Comparison of ENCODE assay signal across 9 mouse cellular contexts in the genomic region with DNA sequence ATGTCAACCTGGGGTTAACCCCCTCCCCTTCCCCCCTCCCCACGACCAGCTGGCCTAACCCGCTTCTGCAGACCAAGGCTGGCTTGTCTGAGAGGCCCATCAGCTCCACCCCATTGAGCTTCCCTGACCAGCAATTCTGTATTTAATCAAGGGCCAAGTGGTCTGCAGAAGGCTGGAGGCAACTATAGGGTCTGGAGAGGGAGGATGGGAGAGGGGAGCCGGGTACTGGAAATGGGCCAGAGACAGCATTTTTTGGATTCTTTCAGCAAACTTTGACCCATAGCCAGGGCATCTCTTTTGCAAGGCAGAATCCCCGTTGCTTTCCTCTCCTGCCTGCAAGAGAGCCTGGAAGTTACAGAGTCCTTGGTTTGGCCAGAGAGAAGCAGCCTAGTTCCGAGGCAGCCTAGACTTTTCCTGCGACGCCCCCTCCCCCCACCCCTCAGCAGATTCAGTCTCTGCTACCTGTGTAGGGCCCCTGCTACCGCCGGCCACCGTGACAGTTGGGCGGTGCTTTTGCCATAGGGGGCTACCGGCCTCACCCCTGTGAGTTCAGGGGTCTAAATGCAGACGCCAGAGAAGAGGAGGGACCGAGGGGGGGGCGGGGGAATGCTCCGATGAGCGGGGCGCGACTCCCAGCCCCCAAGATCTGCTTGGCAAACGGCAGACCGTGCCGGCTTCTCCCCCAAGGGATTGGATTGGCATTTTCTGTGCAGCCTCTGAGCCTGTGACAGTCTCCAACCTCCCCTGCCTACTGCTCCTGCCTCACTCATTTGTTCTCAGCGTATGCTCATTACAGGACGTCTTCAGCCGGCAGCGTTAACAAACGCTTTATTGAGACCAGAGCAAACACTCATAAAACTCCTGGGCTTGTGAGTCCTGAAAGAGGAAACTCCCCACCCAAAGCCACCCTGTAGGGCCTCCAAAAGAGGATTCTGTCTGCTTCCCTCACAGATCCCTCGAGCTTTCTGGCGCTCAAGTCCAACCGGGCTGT. TPM values are rescaled to one million over a fixed set of nuclear protein-coding genes. Genes with fewer than 3 reads are reported as not detected.
DNase-seq lines count a peak whose midpoint lies in the region; ATAC-seq and TF ChIP-seq lines count a peak whose summit lies in the region.
"Had no signal": no experiment of that assay in that cellular context is flagged by ENCODE, and none has a peak within 500 bp of the region (broad histone marks: within the 10 kb centered on the region; RNA-seq: fewer than 3 reads in every experiment).

No protein-coding gene starts in this region.

- no peak for TF ChIP-seq CTCF in liver, postnatal 0 days (IDR thresholded peaks at IDR 0.05; ENCODE audit: low read depth)

- no peak overlapping the region; the same call in 1 of the 2 replicates for H3K9ac ChIP-seq in liver, postnatal 0 days (replicated peaks)

- H3K27ac ChIP-seq in liver, postnatal 0 days (ENCODE audit: low read depth): no peak overlapping the region

- no peak for TF ChIP-seq EP300 in liver, postnatal 0 days (IDR thresholded peaks at IDR 0.05; ENCODE audit: low read depth)

- H3K27me3 ChIP-seq in liver, postnatal 0 days (ENCODE audit: insufficient read depth, low read length): peaks cover 44% of the 10 kb centered on the region

- H3K4me3 ChIP-seq in liver, postnatal 0 days (ENCODE audit: low read depth, low read length): 0 out of 2 replicates have a peak overlapping the region, but pooled peaks have one; percentile 5

- peaks cover 28% of the 10 kb centered on the region for H3K4me1 ChIP-seq in liver, postnatal 0 days (ENCODE audit: insufficient read depth)

- peak; percentile 64 for DNase-seq in 3T3-L1 (ENCODE audit: low read depth, low spot score)
- peak; percentile 73 for DNase-seq in Muller cell, postnatal 12 days (ENCODE audit: inconsistent ontology term)
- no peak for DNase-seq in liver, postnatal 0 days
- DNase-seq in adrenal gland, adult 2 months: no peak
- no peak for DNase-seq in left cerebral cortex, postnatal 10 days (ENCODE audit: extremely low spot score in 1 of 2, low spot score in 2 of 2)
- no peak for DNase-seq in right cerebral cortex, postnatal 25 days
- DNase-seq in adrenal gland, postnatal 14 days: no peak

- no peaks in the 10 kb centered on the region for H3K36me3 ChIP-seq in liver, postnatal 0 days (replicated peaks; ENCODE audit: insufficient read depth, low read length)

- no peaks in the 10 kb centered on the region for H3K9me3 ChIP-seq in liver, postnatal 0 days (ENCODE audit: low read length)

- intact Hi-C loops in left cerebral cortex, postnatal 10 days (cut with DNase I): no loop called here

- 3% methylated on average over 30 of the region's 30 CpGs for WGBS in liver, postnatal 0 days (ENCODE audit: insufficient replicate concordance)

- peak overlapping the region; percentile 54 for H3K4me2 ChIP-seq in liver, postnatal 0 days (ENCODE audit: low read depth, low read length)

- 0 out of 2 replicates have a peak, but pooled peaks have one; percentile 20 for ATAC-seq in granulocyte monocyte progenitor cell, adult 5-6 weeks (replicated peaks; ENCODE audit: poor library complexity, severe bottlenecking)
- no peak for ATAC-seq in liver, postnatal 0 days
- ATAC-seq: inflammation-experienced regulatory T-cells, adult 6 months had no signal

RNA-seq across cellular contexts. Expression of gene Dlk1, which starts 2.9 kb away (rescaled TPM):
- not detected in 2 replicates for total RNA-seq in granulocyte monocyte progenitor cell, adult 5-6 weeks (2014; fragmentation: Nextera tagmentation)
- not detected in 2 replicates for total RNA-seq in granulocyte monocyte progenitor cell, adult 5-6 weeks (2017)
- 50.7 and 52.1 TPM in 2 replicates for polyA plus RNA-seq in liver, postnatal 0 days (2015; fragmentation: Nextera tagmentation; extraction: Ambion mirVana)
- total RNA-seq in adrenal gland, adult 2 months (2021): 100 to 1,000 TPM; 623 to 917 TPM
- polyA plus RNA-seq in adrenal gland, adult 2 months (2012; rRNA removed): 1,239 and 1,424 TPM in 2 replicates
- 1 to 10 TPM; 2.1 to 2.9 TPM for total RNA-seq in left cerebral cortex, postnatal 10 days (2021)
- total RNA-seq in adrenal gland, postnatal 14 days (2021): 494 and 529 TPM in 2 replicates
- polyA plus RNA-seq: inflammation-experienced regulatory T-cells, adult 6 months had no signal

Comparison
In these comparisons a context has a peak if more than half of its experiments do, and no peak if none do; other contexts are left out.
1. DNase-seq: peak in 3T3-L1 (single experiment) and Muller cell, postnatal 12 days (single experiment); none in liver, postnatal 0 days (single experiment), adrenal gland, adult 2 months (single experiment), left cerebral cortex, postnatal 10 days (0 of 2), right cerebral cortex, postnatal 25 days (single experiment) and adrenal gland, postnatal 14 days (single experiment).
2. RNA of gene Dlk1, which starts 2.9 kb away (total RNA-seq): 623 to 917 TPM in adrenal gland, adult 2 months and 494 to 529 TPM in adrenal gland, postnatal 14 days; 2.1 to 2.9 TPM in left cerebral cortex, postnatal 10 days and not detected in granulocyte monocyte progenitor cell, adult 5-6 weeks; every median in the first group is over 100 times any median in the second.